Mouse (Mus musculus): ENCODE data around the gene Akap5. TPM values are rescaled to one million over a fixed set of nuclear protein-coding genes. Genes with fewer than 3 reads are reported as not detected.
A peak's percentile ranks its signal among the peaks of the same experiment; 100 is the strongest.

Akap5 gene
- total RNA-seq, 4 experiments from 2014 or later = 51.1 to 58.4 (median 57.0) TPM

DNA sequence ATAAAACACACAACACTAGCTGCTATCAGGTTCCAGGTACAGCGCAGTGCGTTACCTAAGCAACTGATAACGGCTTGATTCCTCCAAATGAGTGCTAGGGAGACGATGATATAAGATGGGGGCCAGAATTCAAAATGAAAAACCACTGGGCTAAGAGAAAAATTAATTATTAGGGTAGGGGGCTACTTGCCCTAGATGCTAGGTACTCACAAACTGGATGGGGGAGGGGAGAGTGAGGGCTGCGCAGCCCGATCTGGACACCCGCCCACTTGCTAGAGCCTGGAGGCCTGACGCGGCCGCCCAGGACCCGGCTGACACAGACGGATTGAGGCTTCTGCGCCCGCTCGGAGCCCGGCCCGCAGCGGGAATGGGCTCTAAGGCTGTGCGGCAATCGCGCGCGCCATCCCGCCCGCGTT lies 44.1 kb downstream of the Akap5 start:
- peak; percentile 36 to 41 for DNase-seq (ENCODE audit: low spot score in 2 of 2)

DNA sequence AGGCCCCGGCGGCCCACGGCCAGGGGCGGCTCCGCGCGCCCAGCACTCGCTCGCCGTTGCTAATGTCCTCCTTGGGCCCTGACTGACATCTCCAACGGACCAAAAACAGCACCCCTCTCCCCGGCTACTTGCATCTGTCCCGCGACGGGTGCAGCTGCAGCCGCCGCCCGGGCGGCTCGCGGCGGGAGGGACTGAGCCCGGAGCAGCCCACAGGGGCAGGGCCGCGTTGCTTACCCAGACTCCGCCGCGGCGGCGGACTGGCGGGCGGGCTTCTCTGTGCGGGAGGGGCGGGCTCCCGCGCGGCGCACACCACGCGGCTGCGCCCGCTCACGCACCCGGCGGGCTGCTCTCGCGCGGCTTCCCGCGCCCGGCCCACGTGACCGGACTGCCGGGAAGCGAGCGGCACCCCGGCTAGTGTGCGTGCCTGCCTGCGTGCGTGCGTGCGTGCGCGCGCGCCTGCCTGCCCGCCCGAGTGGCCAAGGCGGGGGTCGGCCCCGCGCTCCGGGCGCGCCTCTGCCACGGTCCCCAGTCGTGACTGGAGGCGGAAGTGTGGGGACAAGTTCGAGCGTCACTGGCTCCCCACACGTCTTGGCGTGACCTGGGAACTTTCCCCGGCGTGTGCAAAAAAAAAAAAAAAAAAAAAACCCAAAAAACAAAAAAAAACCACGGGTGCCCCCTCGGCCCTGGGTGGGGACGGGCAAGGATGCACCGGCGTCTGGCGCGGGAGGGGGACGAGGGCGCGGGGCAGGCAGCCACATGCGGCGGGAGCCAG lies 44.7 kb downstream of the Akap5 start, which contains the start of gene Zbtb25:
Zbtb25 (minus strand) TSS at position 397 of the 772 bp plus-strand sequence.
- DNase-seq (ENCODE audit: low spot score in 2 of 2) = peak; percentile 83 to 85

DNA sequence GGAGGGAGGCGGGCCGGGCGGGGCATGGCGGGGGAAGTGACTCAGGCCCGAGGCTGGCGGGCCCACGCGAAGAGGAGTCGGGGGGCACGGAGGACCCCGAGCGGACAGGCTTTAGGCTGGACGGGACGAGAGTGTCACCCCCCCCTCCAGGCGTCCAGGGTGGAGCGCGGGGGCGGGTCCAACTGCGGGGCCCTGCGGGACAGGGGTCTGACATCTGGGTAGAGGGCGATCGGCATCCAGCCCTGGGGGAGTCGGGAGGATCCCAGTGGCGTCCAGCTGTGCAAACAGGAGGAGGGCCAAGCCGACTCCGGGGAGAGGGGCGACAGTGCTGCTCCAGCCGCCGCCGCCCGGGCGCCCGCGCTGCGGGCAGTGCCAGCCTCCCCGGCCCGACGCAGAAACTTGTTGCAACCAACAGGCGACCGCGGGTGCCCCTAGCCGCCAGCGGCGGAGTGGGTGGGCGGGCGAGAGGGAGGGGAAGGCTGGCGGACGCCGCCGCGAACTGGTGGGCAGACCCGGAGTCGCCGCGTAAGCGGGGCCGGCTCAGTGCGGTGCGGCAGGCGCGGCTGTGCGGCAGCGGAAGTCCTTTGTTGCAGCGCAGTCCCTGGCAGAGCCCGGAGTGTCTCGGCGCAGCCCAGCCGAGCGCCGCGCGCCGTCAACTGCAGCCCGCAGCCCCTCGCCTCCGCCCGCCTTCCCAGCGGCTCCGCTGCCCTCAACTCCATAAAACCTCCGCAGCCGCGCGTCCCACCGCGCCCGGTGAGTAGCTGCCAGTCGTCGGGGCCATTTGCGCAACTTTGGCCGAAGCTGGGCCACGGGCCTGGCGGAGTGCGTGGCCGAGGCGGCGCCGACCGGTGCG lies 45.5 kb downstream of the Akap5 start, which contains the start of gene Zbtb1:
Zbtb1 (plus strand) TSS at position 289 of the 853 bp plus-strand sequence.
- DNase-seq (ENCODE audit: low spot score in 2 of 2) = peak; percentile 73 to 83

DNA sequence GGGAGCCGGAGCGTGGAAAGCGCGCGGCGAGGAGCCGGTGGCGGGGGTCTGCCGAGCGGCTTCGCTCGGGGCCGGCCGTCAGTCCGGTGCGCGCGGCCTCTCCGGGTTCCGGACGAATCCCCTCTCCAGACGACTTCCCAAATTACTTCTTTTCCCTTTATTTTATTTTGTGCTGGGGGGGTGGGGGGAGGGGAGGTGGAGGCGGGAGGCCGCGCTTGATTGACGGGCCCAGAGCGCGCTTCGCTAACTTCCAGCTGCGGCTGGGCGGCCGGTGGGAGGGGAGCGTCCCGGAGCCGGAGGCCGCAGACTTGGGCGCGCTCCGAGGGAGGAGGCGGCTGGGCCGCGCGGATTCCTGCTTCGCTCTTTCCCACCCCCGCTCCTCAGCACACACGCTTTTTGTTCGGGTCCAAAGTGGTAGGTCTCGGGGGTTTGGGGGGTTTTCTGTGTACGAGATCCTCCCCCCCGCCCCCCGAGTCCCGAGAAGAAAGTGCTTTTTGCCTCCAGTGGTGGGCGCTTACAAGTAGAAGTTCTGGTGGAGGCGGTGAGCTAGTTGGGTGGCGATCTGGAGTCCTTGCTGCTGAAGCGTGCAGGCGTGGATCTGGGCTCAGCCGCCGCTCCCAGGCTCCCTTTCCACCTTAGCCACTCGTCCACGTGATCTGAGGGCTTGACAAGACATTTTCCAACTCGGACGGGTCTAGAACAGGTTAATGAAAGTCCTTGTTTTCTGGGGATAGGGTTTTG lies 46.3 kb downstream of the Akap5 start:
- DNase-seq (ENCODE audit: low spot score in 2 of 2) = peak in 1 of 2 experiments; percentile 45

DNA sequence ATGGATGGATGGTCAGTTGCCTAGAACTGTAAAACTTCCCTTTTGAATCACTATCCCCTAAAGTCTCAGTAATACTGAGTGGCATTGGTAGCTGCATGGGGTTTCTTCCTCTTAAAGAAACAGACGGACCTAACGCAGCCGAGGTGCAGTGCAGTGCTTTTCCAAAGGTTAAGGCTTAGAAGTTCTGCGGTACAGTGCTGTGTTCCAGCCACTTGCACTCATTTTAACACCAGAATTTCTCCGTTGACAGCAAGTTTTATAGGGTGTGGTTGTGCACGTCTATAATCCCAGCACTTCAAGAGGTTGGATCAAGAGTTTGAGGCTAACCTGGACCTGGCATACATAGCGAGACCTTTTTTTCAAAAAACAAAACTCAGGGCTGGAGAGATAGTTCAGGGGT lies 47.4 kb downstream of the Akap5 start:
- DNase-seq (ENCODE audit: low spot score in 2 of 2) = no peak

DNA sequence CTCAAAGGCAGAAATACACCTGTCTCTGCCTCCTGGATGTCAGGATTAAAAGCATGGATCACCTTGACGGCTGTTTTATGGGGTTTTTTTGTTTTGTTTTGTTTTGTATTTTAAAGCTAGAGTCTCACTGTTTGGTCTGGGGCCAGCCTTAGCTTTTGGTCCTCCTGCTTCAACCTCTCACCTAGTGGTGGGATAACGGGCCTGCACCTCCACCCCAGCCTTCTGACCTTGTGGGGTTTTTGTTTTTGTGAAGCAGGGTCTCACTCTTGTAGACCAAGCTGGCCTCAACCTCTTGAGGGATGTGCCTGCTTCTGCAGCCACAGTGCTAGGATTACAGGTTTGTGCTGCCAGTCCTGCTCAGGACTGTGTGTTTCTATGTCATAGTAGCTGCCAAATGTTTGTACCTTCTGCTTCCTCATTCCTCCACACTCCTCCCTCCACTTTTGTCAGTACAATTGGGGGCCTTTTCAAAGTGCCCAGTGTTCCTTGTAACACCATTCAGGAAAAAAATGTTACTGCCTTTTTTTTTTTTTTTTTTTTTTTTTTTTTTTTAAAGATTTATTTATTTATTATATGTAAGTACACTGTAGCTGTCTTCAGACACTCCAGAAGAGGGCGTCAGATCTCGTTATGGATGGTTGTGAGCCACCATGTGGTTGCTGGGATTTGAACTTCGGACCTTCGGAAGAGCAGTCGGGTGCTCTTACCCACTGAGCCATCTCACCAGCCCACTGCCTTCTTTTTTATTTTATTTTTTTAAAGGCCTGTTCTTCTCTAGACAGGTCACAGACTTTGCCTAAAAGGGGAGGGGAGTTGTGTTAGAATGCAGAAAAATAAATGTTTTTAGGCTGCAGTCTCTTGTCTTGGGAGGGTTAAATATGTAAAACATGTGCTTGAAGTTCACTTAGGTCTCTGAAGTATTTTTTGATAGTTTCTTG lies 48.5 kb downstream of the Akap5 start:
- no peak for DNase-seq (ENCODE audit: low spot score in 2 of 2)

DNA sequence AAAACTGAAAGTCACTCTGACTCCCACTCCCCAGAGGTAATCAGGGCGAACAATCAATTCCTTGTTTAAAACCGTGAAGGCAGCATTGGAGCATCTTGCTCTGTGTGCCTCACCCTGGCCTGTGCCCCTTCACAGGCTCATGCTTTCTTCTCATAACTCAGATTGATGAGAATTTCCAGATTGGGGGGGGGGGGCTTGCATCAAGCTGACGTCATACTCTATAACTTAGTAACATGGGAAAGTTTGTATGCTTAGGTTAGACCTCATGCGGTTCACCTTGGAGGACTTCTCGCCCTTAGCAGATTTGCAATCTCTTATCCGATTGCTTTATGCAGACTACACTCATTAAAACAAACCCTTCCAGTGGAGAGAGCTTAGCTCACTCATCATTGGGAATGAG lies 49.3 kb downstream of the Akap5 start:
- DNase-seq (ENCODE audit: low spot score in 2 of 2) = no peak

DNA sequence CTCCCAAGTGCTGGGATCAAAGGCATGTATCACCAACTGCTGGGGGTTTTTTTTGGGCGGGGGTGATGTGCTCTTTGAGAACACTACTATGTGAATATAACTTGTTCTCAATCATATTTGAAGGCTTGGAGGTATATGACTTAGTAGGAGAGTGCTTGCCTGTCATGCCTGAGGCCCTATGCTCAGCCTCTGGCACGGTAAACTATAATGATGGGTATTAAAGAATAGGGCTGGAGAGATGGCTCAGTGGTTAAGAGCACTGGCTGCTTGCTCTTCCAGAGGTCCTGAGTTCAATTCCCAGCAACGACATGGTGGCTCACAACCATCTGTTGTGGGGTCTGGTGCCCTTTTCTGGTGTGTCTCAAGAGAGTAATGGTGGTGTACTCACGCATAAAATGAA lies 50.2 kb downstream of the Akap5 start:
- no peak for DNase-seq (ENCODE audit: low spot score in 2 of 2)

DNA sequence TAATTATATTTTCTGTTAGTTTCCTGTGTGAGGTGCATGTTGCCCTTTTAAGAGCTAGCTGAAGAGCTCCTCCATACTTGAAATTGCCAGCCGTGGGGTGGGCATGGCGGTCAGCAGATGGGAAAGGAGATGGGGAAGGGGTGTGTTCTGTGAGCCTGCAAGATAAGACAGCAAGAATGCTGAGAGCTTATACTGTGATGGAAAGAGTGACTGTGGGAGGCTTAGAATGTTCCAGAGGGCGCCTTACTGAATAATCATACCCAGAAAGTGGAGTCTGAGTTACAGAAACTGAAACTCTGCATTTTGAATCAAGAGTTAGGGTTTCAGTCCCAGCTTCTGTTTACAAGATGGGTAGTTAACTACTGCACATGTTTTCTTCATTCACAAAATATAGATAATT lies 50.8 kb downstream of the Akap5 start:
- DNase-seq (ENCODE audit: low spot score in 2 of 2) = no peak

DNA sequence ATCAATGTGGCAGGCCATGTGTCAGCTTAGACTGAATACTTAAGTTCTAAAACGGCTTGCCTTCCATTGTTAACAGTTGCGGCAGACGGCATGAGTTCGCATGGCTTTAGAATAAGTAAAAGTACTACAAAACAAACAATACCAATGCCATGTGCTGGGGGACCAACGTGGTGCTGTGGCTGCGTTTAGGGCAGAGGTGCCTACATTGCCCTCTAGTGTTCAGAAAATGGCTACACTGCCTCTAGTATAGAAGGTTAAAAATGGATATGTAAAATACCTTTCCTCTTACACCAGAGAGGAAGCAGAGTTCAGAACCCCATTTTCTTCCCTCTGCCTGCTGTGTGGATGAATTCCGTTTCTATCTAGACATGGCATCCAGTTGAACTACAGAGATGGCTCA lies 52.0 kb downstream of the Akap5 start:
- no peak for DNase-seq (ENCODE audit: low spot score in 2 of 2)

DNA sequence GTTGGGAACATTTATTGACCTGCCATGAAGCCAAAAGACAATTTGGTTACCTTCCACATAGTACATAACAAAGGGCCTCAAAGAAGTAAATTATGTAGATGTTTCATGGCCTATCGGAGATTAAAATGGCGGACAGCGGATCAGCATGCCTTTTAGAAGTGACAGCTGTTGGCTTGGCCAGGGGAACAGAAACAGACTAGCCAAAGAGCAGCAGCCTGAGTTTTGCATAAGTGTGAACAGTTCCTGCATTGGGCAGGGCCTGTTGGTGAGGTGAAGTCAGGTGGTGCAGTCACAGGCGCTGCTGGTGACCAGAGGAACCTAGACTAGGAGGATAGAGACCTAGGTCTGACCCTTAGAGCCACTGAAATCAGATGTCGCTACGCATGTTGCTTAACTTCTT lies 52.4 kb downstream of the Akap5 start:
- no peak for DNase-seq (ENCODE audit: low spot score in 2 of 2)

DNA sequence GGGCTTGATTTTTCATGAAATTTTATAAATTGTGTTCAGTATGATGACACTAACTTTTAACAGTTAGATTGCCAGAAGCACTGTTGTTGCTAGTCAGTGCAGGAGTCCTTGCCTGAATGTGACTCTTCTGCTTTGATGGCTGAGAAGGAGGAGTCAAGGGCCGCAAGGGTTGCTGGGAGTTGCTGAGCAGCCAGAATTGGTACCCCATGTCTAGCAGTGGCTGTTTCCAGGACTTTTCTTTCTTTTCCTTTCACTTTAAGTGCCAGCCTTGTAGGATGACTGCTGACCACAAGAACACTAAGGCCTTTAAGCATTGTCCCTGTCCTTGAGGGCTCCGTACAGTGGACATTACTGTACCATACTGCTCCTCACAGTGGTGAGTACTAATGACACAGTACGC lies 53.0 kb downstream of the Akap5 start:
- DNase-seq (ENCODE audit: low spot score in 2 of 2) = no peak

DNA sequence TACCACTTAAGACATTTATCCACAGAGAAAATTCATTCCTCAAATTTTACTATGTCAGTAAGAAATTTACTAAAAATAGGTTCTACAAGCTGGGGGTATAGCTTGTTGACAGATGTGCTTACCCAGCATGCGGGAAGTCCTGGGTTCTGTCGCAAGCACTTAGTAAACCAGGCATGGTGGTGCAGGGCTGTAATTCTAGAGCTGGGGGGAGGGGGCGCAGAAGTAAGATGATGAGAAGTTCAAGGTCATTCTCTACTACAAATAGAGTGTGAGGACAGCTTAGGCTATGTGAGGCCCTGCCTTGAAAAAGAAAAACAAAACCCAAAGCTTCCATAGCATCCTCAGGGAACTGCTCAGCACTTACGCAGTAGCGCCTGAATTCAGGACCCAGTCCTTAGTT lies 53.9 kb downstream of the Akap5 start:
- no peak for DNase-seq (ENCODE audit: low spot score in 2 of 2)

DNA sequence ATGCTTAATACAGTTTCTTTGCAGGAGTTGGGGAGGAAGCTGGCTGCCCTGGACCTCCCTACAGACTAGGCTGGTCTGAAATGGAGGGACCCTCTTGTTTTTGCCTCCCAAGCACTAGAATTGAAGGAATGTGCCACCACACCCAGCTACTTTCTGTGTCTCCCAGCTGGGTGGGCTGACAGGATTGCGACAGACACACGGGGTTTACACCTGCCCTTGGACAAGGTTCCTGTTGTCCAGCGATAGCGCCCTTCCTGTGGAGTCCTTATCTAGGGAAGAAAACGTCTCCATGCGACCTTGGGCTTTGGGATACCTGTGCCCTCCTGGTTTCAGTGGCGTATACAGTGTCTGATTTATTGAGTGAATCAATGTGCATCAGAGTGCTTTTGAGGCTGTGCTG lies 55.5 kb downstream of the Akap5 start:
- DNase-seq (ENCODE audit: low spot score in 2 of 2) = no peak

Other genes with a start within 250 kb of the Akap5 start
- under 1 TPM; 0.31 to 0.57 (median 0.42) TPM for gene Esr2, start 147.6 kb upstream of the Akap5 start, total RNA-seq (2022)
- not detected for gene Tex21, start 78.1 kb upstream of the Akap5 start, total RNA-seq (2022)
- 10 to 100 TPM; 46.4 to 50.7 (median 48.0) TPM for gene Mthfd1, start 69.6 kb upstream of the Akap5 start, total RNA-seq (2022)
- 10 to 100 TPM; 19.4 to 22.5 (median 19.9) TPM for gene Zbtb25, start 44.7 kb downstream of the Akap5 start, total RNA-seq (2022)
- 1 to 10 TPM; 7.2 to 8.1 (median 7.5) TPM for gene Zbtb1, start 45.4 kb downstream of the Akap5 start, total RNA-seq (2022)
- 100 to 1,000 TPM in 3 of 4 experiments, 10 to 100 TPM in 1; 93.5 to 105 (median 103) TPM for gene Hspa2, start 79.3 kb downstream of the Akap5 start, total RNA-seq (2022)
- gene Ppp1r36, start 92.6 kb downstream of the Akap5 start, total RNA-seq (2022) = 1 to 10 TPM; 1.9 to 3.2 (median 2.4) TPM
- 10 to 100 TPM; 23.4 to 28.6 (median 24.9) TPM for gene Plekhg3, start 206.0 kb downstream of the Akap5 start, total RNA-seq (2022)